Mouse (Mus musculus) embryonic fibroblast, embryonic 13.5 days (primary cell): ENCODE measurements at regions not wholly inside any gene's neighbourhood (a gene's known extent, or its start where the extent isn't known, plus 50 kb on each side); places are given as distances from the start of the nearest gene placed in this dataset.

Source experiments
- H3K27ac ChIP-seq: 2 replicates; pipeline ENCODE4 v1.5.1; 2012; ENCODE audit warnings: low read length, control low read depth, inconsistent platforms; ENCODE audit not compliant: insufficient read depth
- H3K4me1 ChIP-seq: 2 replicates; pipeline ENCODE4 v1.6.1; 2011; ENCODE audit warnings: low read length; ENCODE audit not compliant: control insufficient read depth, insufficient read depth
- H3K4me3 ChIP-seq: 2 replicates; pipeline ENCODE4 v1.5.1; 2011; ENCODE audit warnings: mild to moderate bottlenecking, control low read depth, low read length; ENCODE audit not compliant: insufficient read depth
- CTCF ChIP-seq: IDR thresholded peaks from 2 replicates; pipeline ENCODE4 v1.5.1; 2011; ENCODE audit warnings: mild to moderate bottlenecking, control low read depth, low read length, moderate library complexity, borderline replicate concordance; ENCODE audit not compliant: insufficient read depth
- POLR2A ChIP-seq: IDR thresholded peaks from 2 replicates; pipeline ENCODE4 v1.6.1; 2011; ENCODE audit warnings: low read depth, mild to moderate bottlenecking, control low read depth, low read length, moderate library complexity

DNA sequence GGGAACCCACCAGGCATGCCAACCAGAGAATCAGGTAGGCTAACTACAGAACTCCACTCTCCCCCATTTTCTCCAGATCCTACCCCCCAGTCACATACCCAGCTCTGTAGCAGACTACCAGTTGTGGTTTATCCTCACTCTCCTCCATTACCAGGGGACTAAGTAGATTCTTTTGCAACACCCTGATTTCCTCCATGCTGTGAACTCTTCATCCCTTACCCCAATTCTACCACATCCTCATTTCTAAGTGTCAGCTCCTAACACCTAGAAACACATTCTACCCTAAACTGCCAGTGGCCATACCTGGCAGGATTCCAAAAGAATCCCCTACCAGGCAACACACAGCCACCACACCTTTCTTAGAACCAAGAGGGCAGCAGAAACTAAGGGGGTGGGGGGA lies 310.9 kb downstream of the Kcnrg start:
- TF ChIP-seq POLR2A (no peak), CTCF (no peak)
- Histone ChIP-seq H3K4me1 (no peaks in the 10 kb centered on the region), H3K27ac (no peak overlapping the region), H3K4me3 (no peak overlapping the region)

GRCm38 (mm10) chr14:61931811-61932210 lies 324.6 kb downstream of the Kcnrg start:
- H3K4me3 ChIP-seq, result no peak overlapping the region
- no peak overlapping the region for H3K27ac ChIP-seq
- no peaks in the 10 kb centered on the region for H3K4me1 ChIP-seq
- TF ChIP-seq POLR2A, result no peak
- no peak for TF ChIP-seq CTCF

DNA sequence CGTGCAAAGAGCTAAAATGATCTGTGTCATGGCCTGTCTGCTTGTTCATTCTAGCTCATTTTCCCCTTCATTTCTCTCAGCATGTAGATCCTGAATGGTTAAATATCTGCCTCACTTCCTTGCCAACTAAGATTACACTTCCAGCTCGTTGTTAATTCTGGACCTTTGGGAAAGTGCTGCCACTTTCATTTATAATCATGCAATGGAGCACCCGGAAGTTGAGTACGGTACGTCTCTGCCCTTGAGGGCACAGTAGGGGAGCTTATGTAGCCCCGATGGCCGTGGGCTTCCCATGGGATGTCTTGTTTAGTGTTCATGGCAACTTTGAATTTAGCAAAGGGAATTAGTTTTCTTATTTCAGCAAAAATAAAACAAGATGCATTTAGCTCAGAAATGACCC lies 334.4 kb downstream of the Kcnrg start:
- H3K4me1 ChIP-seq, result no peaks in the 10 kb centered on the region
- TF ChIP-seq POLR2A (no peak), CTCF (no peak)
- no peak overlapping the region for H3K27ac ChIP-seq
- H3K4me3 ChIP-seq, result no peak overlapping the region

DNA sequence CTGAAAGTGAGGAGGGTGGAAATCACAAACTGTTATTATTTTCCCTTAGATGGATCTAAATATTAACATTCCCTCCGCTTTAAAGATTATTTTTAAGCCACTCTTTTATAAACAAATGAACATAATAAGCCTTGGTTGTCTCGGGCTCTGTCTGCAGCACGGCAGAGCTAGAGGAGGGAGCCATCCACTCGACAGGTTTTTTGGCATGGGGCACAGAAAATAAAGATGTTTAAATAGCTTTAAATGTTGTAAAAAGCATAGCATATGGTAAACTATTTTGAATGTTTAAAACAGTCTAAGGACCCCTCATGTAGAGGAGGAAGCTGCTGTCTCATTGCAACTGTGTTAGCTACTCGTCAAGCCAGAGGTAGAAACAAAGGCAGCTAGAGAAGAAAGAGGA lies 338.4 kb downstream of the Kcnrg start:
- Histone ChIP-seq H3K27ac (no peak overlapping the region), H3K4me3 (no peak overlapping the region), H3K4me1 (peaks cover 8% of the 10 kb centered on the region; the same call in 1 of the 2 replicates)
- TF ChIP-seq POLR2A, result no peak
- no peak for TF ChIP-seq CTCF

- H3K4me1 ChIP-seq, result peaks cover 8% of the 10 kb centered on the region; the same call in 1 of the 2 replicates
- TF ChIP-seq CTCF, result no peak
- TF ChIP-seq POLR2A, result no peak
- H3K27ac ChIP-seq, result no peak overlapping the region
- H3K4me3 ChIP-seq, result no peak overlapping the region
These were observed 342.2 kb downstream of the Kcnrg start for GRCm38 (mm10) chr14:61949446-61949845.

DNA sequence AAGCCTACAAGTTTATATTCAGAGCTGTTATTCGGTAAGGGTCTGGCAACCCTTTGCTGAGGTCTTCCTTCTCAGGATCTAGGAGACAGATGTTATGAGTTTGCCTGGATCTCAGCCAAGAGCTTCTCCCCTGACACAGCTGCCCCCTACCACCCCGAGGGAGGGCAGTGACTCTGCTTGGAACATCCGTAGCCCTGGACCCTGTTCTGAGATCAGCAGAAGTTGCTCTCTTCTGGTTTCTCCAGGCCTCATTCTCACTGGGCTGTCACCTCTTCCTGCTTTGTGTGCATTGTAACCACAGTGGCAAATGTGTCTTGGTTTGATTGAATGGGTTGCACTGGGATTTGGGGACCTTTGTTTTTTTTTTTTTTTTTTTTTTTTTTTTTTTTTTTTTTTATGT lies 342.4 kb upstream of the Rnaseh2b start:
- Histone ChIP-seq H3K4me1 (peaks cover 8% of the 10 kb centered on the region; the same call in 1 of the 2 replicates), H3K27ac (no peak overlapping the region), H3K4me3 (no peak overlapping the region)
- no peak for TF ChIP-seq CTCF
- no peak for TF ChIP-seq POLR2A

DNA sequence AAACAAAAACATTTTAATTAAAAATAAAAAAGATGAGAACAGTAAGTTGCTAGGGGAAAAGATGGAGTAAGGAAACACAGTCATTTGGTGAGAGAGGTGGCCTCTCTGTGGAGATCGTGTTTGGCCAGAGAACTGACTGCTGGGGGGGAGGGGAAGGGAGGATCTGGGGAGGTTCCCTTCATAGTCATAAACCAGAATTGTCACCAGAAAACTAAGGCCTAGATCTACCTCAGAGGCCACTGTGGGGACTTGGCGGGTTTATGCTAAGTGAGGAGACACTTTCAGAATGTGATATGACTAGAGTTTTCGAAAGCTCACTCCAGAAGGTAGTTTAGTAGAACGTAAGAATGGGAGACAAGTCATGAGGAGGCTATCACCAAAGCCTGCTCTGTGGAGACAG lies 339.4 kb upstream of the Rnaseh2b start:
- TF ChIP-seq POLR2A (no peak), CTCF (no peak)
- H3K27ac ChIP-seq, result no peak overlapping the region
- H3K4me3 ChIP-seq, result no peak overlapping the region

GRCm38 (mm10) chr14:61955416-61955815 lies 337.0 kb upstream of the Rnaseh2b start:
- H3K27ac ChIP-seq, result no peak overlapping the region
- H3K4me1 ChIP-seq, result no peaks in the 10 kb centered on the region
- H3K4me3 ChIP-seq, result no peak overlapping the region
- TF ChIP-seq CTCF, result no peak
- no peak for TF ChIP-seq POLR2A

More for the DNA sequence above, 339.4 kb upstream of the Rnaseh2b start:
- peaks cover 8% of the 10 kb centered on the region; the same call in 1 of the 2 replicates for H3K4me1 ChIP-seq

GRCm38 (mm10) chr14:61960243-61960957 lies 332.0 kb upstream of the Rnaseh2b start:
- H3K27ac ChIP-seq, result no peak overlapping the region
- TF ChIP-seq CTCF, result no peak
- TF ChIP-seq POLR2A, result no peak
- no peak overlapping the region for H3K4me3 ChIP-seq
- H3K4me1 ChIP-seq, result no peaks in the 10 kb centered on the region

DNA sequence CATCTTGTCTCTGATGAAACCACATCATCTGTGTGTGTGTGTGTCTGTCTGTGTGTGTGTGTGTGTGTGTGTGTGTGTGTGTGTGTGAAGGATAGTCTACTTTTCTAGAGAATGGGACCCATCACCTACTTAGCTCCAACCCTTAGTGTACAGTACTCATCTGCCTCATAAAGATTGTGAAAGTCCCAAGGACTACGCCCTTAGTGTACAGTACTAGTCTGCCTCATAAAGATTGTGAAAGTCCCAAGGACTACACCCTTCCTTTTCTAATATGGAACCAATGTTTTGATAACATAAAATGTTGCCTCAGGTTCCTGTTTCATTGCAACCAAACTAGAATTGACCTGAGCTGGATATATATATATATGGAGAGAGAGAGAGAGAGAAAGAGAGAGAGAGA lies 323.9 kb upstream of the Rnaseh2b start:
- Histone ChIP-seq H3K4me3 (no peak overlapping the region), H3K27ac (no peak overlapping the region), H3K4me1 (no peaks in the 10 kb centered on the region)
- TF ChIP-seq CTCF, result no peak
- TF ChIP-seq POLR2A, result no peak
